Mouse (Mus musculus): ENCODE measurements around the gene Tmem147. TPM values are rescaled to one million over a fixed set of nuclear protein-coding genes. Genes with fewer than 3 reads are reported as not detected.

The Tmem147 gene
- 185 and 194 TPM in 2 replicates for polyA plus RNA-seq (2016; fragmentation: Nextera tagmentation; extraction: Ambion mirVana)

GRCm38 (mm10) chr7:30729396-30730063 lies at the start of gene Tmem147:
TSS of gene Tmem147 (minus strand) at chr7:30729540.
- peak; percentile 98 for ATAC-seq (ENCODE audit: low FRiP score, low read depth)
- Histone ChIP-seq H3K36me3 (peaks cover 24% of the 10 kb centered on the region), H3K27me3 (replicated peaks) (no peaks in the 10 kb centered on the region), H3K27ac (peak within 1 kb of the TSS; percentile 83), H3K9me3 (no peaks in the 10 kb centered on the region), H3K4me1 (peaks cover 16% of the 10 kb centered on the region), H3K9ac (peak within 1 kb of the TSS; percentile 77), H3K4me3 (peak within 1 kb of the TSS; percentile 64), H3K4me2 (replicated peaks) (peak within 1 kb of the TSS; percentile 62)
- WGBS, result under 1% methylated on average over 60 of the region's 60 CpGs

GRCm38 (mm10) chr7:30777911-30778310 lies 48.6 kb upstream of the Tmem147 start:
- no peaks in the 10 kb centered on the region for H3K27me3 ChIP-seq (replicated peaks)
- no peak overlapping the region for H3K27ac ChIP-seq
- WGBS, result 73% methylated on average over 1 of the region's 1 CpGs
- H3K4me3 ChIP-seq, result no peak overlapping the region
- H3K36me3 ChIP-seq, result no peaks in the 10 kb centered on the region
- no peaks in the 10 kb centered on the region for H3K9me3 ChIP-seq
- ATAC-seq (ENCODE audit: low FRiP score, low read depth), result no peak
- no peak overlapping the region for H3K9ac ChIP-seq
- H3K4me2 ChIP-seq (replicated peaks), result no peak overlapping the region
- no peaks in the 10 kb centered on the region for H3K4me1 ChIP-seq

- no peak for ATAC-seq (ENCODE audit: low FRiP score, low read depth)
- H3K4me1 ChIP-seq, result no peaks in the 10 kb centered on the region
- 53% methylated on average over 7 of the region's 7 CpGs for WGBS
- no peaks in the 10 kb centered on the region for H3K36me3 ChIP-seq
- no peaks in the 10 kb centered on the region; the same call in 1 of the 2 replicates for H3K9me3 ChIP-seq
- no peaks in the 10 kb centered on the region for H3K27me3 ChIP-seq (replicated peaks)
- no peak overlapping the region for H3K27ac ChIP-seq
- no peak overlapping the region for H3K9ac ChIP-seq
- H3K4me2 ChIP-seq (replicated peaks), result no peak overlapping the region
- no peak overlapping the region for H3K4me3 ChIP-seq
Observed at GRCm38 (mm10) chr7:30777081-30777579, 47.8 kb upstream of the Tmem147 start.

- ATAC-seq (ENCODE audit: low FRiP score, low read depth), result no peak
- no peak overlapping the region for H3K9ac ChIP-seq
- no peak overlapping the region for H3K27ac ChIP-seq
- no peaks in the 10 kb centered on the region; the same call in 1 of the 2 replicates for H3K27me3 ChIP-seq (replicated peaks)
- no peaks in the 10 kb centered on the region for H3K4me1 ChIP-seq
- H3K4me3 ChIP-seq, result no peak overlapping the region
- H3K9me3 ChIP-seq, result no peaks in the 10 kb centered on the region; the same call in 1 of the 2 replicates
- no peak overlapping the region for H3K4me2 ChIP-seq (replicated peaks)
- WGBS, result 92% methylated on average over 9 of the region's 9 CpGs
- no peaks in the 10 kb centered on the region for H3K36me3 ChIP-seq
Observed at GRCm38 (mm10) chr7:30776104-30776503, 46.8 kb upstream of the Tmem147 start.

GRCm38 (mm10) chr7:30769236-30769635 lies 39.9 kb upstream of the Tmem147 start:
- Histone ChIP-seq H3K4me2 (replicated peaks) (no peak overlapping the region), H3K4me3 (no peak overlapping the region), H3K4me1 (no peaks in the 10 kb centered on the region), H3K9ac (no peak overlapping the region), H3K36me3 (no peaks in the 10 kb centered on the region), H3K27ac (no peak overlapping the region), H3K9me3 (no peaks in the 10 kb centered on the region; the same call in 1 of the 2 replicates), H3K27me3 (replicated peaks) (no peaks in the 10 kb centered on the region; the same call in 1 of the 2 replicates)
- WGBS, result 42% methylated on average over 9 of the region's 9 CpGs
- ATAC-seq (ENCODE audit: low FRiP score, low read depth), result no peak

GRCm38 (mm10) chr7:30766408-30766807 lies 37.1 kb upstream of the Tmem147 start:
- ATAC-seq (ENCODE audit: low FRiP score, low read depth), result no peak

GRCm38 (mm10) chr7:30765173-30765572 lies 35.8 kb upstream of the Tmem147 start:
- Histone ChIP-seq H3K4me3 (no peak overlapping the region), H3K4me2 (replicated peaks) (peak overlapping the region; percentile 30)

More at GRCm38 (mm10) chr7:30766408-30766807, 37.1 kb upstream of the Tmem147 start:
- Histone ChIP-seq H3K27ac (no peak overlapping the region), H3K9me3 (no peaks in the 10 kb centered on the region), H3K4me1 (no peaks in the 10 kb centered on the region), H3K9ac (no peak overlapping the region), H3K27me3 (replicated peaks) (no peaks in the 10 kb centered on the region; the same call in 1 of the 2 replicates), H3K4me2 (replicated peaks) (no peak overlapping the region), H3K36me3 (no peaks in the 10 kb centered on the region), H3K4me3 (no peak overlapping the region)
- 88% methylated on average over 4 of the region's 4 CpGs for WGBS

GRCm38 (mm10) chr7:30763456-30763855 lies 34.1 kb upstream of the Tmem147 start, which contains the start of gene Dmkn:
TSS of gene Dmkn (plus strand) at chr7:30763756.
- 44% methylated on average over 5 of the region's 5 CpGs for WGBS
- H3K4me1 ChIP-seq, result no peaks in the 10 kb centered on the region
- no peak within 1 kb of the TSS for H3K4me2 ChIP-seq (replicated peaks)
- H3K27me3 ChIP-seq (replicated peaks), result no peaks in the 10 kb centered on the region
- no peaks in the 10 kb centered on the region for H3K36me3 ChIP-seq
- H3K27ac ChIP-seq, result no peak within 1 kb of the TSS
- no peaks in the 10 kb centered on the region for H3K9me3 ChIP-seq
- ATAC-seq (ENCODE audit: low FRiP score, low read depth), result no peak
- no peak within 1 kb of the TSS for H3K4me3 ChIP-seq
- no peak within 1 kb of the TSS for H3K9ac ChIP-seq

More at GRCm38 (mm10) chr7:30765173-30765572, 35.8 kb upstream of the Tmem147 start:
- Histone ChIP-seq H3K27ac (no peak overlapping the region), H3K4me1 (no peaks in the 10 kb centered on the region), H3K9ac (no peak overlapping the region), H3K36me3 (no peaks in the 10 kb centered on the region), H3K9me3 (no peaks in the 10 kb centered on the region), H3K27me3 (replicated peaks) (no peaks in the 10 kb centered on the region)
- 46% methylated on average over 11 of the region's 11 CpGs for WGBS
- ATAC-seq (ENCODE audit: low FRiP score, low read depth), result no peak

- no peak overlapping the region for H3K9ac ChIP-seq
- 81% methylated on average over 4 of the region's 4 CpGs for WGBS
- no peaks in the 10 kb centered on the region for H3K4me1 ChIP-seq
- H3K4me2 ChIP-seq (replicated peaks), result no peak overlapping the region
- no peak overlapping the region for H3K4me3 ChIP-seq
- H3K9me3 ChIP-seq, result no peaks in the 10 kb centered on the region
- ATAC-seq (ENCODE audit: low FRiP score, low read depth), result no peak
- H3K27me3 ChIP-seq (replicated peaks), result no peaks in the 10 kb centered on the region
- H3K36me3 ChIP-seq, result no peaks in the 10 kb centered on the region
- no peak overlapping the region for H3K27ac ChIP-seq
Observed at GRCm38 (mm10) chr7:30761769-30762352, 32.5 kb upstream of the Tmem147 start.

- H3K4me1 ChIP-seq, result no peaks in the 10 kb centered on the region
- H3K27me3 ChIP-seq (replicated peaks), result no peaks in the 10 kb centered on the region
- WGBS, result 41% methylated on average over 4 of the region's 4 CpGs
- H3K9ac ChIP-seq, result no peak overlapping the region
- H3K27ac ChIP-seq, result no peak overlapping the region
- H3K4me3 ChIP-seq, result no peak overlapping the region
- no peak for ATAC-seq (ENCODE audit: low FRiP score, low read depth)
- H3K4me2 ChIP-seq (replicated peaks), result no peak overlapping the region
- H3K36me3 ChIP-seq, result peaks cover 25% of the 10 kb centered on the region
- 0 out of 2 replicates have a peak, but pooled peaks cover 7% of the 10 kb centered on the region for H3K9me3 ChIP-seq
Observed at GRCm38 (mm10) chr7:30758853-30759252, 29.5 kb upstream of the Tmem147 start.

- WGBS, result 67% methylated on average over 3 of the region's 3 CpGs
- no peak for ATAC-seq (ENCODE audit: low FRiP score, low read depth)
Observed at GRCm38 (mm10) chr7:30757001-30757400, 27.7 kb upstream of the Tmem147 start.

GRCm38 (mm10) chr7:30751086-30751669 lies 21.8 kb upstream of the Tmem147 start, which contains the start of gene Sbsn:
TSS of gene Sbsn (plus strand) at chr7:30751471.
- ATAC-seq (ENCODE audit: low FRiP score, low read depth), result no peak
- Histone ChIP-seq H3K36me3 (peaks cover 25% of the 10 kb centered on the region), H3K9ac (no peak within 1 kb of the TSS), H3K4me1 (no peaks in the 10 kb centered on the region), H3K4me3 (no peak within 1 kb of the TSS), H3K9me3 (0 out of 2 replicates have a peak, but pooled peaks cover 7% of the 10 kb centered on the region), H3K27me3 (replicated peaks) (no peaks in the 10 kb centered on the region), H3K27ac (no peak within 1 kb of the TSS), H3K4me2 (replicated peaks) (no peak within 1 kb of the TSS)
- 57% methylated on average over 5 of the region's 5 CpGs for WGBS

More at GRCm38 (mm10) chr7:30757001-30757400, 27.7 kb upstream of the Tmem147 start:
- H3K4me2 ChIP-seq (replicated peaks), result no peak overlapping the region
- peaks cover 27% of the 10 kb centered on the region for H3K36me3 ChIP-seq
- no peak overlapping the region for H3K9ac ChIP-seq
- no peak overlapping the region for H3K27ac ChIP-seq
- H3K4me3 ChIP-seq, result no peak overlapping the region
- H3K27me3 ChIP-seq (replicated peaks), result no peaks in the 10 kb centered on the region
- H3K4me1 ChIP-seq, result no peaks in the 10 kb centered on the region
- H3K9me3 ChIP-seq, result 0 out of 2 replicates have a peak, but pooled peaks cover 7% of the 10 kb centered on the region
